Mouse (Mus musculus): Measurements from ENCODE around the gene Lama4. TPM values are rescaled to one million over a fixed set of nuclear protein-coding genes. Genes with fewer than 3 reads are reported as not detected.

Gene Lama4
- 13.9 and 17.4 TPM in 2 replicates for polyA plus RNA-seq (2012; rRNA removed)

DNA sequence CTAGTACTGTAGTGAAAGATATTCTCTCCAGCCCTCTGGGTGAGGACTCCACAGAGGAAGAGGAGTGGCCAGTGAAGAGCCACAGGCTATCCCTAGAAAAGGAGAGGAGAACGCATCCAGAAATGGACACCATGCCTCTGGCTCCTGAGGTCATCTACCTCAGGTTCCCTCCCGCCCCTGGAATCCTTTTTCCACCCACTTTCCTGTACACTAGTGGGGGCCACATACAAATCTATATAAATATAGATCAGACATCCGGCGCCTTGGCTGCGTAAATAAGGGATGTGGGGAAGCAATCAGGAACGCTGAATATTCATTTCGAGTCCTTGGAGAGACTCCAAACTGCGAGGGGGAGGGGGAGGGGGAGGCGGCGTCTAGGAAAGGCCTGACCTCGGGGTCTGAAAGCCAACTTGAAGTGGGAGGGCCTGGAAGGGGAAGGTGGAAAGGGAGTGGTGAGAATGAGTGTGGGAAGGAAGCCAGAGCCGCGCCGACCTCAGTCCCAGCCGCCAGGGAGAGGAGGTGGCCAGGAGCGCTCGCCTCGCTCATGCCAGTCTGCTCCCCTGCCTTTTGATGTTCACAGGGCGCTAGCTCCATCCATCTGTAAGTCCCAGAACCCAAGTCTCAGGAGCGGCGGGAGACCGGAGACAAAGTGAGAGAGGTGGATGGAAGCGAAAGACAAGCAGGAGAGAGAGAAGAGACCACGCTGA is at the start of gene Lama4:
TSS of gene Lama4 (plus strand) at position 441 of the 707 bp plus-strand sequence.
- WGBS, result 5% methylated on average over 23 of the region's 24 CpGs
- no peak for DNase-seq (ENCODE audit: low read depth, low spot score)

DNA sequence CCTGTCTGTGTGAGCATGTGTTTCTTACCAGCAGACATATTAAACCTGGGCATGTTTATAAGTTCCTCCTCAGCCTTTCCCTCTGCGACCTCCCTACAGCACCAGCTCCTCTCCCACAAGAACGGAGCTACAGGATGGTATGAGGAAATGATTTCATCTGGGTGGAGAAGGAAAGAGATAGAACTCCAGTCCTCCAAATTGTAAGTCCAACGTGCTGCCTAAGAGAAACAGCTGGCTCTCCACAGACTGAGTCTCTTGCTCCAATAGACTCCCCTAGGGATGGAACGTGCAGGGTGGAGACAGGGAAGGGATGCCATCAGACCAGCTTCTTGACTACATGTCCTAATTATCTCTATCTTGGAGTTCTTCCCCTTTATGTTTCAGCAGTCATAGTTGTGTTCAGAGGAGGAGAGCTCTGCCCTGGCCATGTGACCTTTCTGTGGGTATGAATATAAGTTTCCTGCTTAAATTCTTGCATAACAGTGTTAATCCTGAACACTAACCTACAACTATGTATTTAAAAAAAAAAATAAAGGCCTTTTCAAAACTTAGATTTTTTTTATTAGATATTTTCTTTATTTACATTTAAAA is 49.2 kb upstream of the Lama4 start:
- no peak for DNase-seq (ENCODE audit: low read depth, low spot score)
- 39% methylated on average over 4 of the region's 4 CpGs for WGBS

- DNase-seq (ENCODE audit: low read depth, low spot score), result no peak
- 70% methylated on average over 6 of the region's 6 CpGs for WGBS
These were observed 36.2 kb upstream of the Lama4 start for GRCm38 (mm10) chr10:38928940-38929697.

DNA sequence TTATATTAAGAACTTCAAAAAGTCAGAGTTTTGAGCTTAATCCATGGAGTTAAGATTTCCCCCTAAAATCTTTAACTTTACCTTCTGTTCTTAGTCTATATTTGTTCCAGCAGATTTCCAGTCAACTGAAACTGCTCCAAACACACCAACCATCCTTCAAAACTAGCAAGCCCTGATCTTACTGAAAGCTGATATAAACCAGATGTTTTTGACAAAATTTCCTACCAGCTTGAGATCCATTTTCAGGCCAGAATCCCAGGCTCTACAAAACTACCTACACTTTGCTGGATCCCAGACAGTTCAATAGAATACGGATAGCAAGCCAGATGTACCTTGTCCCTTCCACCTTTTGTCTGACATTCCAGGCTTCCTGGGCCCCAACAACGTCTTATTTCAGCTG is 20.6 kb upstream of the Lama4 start:
- 68% methylated on average over 2 of the region's 2 CpGs for WGBS
- DNase-seq (ENCODE audit: low read depth, low spot score), result no peak

GRCm38 (mm10) chr10:38961920-38962319 is 3.4 kb upstream of the Lama4 start:
- 38% methylated on average over 2 of the region's 2 CpGs for WGBS
- no peak for DNase-seq (ENCODE audit: low read depth, low spot score)

GRCm38 (mm10) chr10:38964719-38965074 is 618 bp upstream of the Lama4 start:
- DNase-seq (ENCODE audit: low read depth, low spot score), result no peak
- 66% methylated on average over 4 of the region's 4 CpGs for WGBS

DNA sequence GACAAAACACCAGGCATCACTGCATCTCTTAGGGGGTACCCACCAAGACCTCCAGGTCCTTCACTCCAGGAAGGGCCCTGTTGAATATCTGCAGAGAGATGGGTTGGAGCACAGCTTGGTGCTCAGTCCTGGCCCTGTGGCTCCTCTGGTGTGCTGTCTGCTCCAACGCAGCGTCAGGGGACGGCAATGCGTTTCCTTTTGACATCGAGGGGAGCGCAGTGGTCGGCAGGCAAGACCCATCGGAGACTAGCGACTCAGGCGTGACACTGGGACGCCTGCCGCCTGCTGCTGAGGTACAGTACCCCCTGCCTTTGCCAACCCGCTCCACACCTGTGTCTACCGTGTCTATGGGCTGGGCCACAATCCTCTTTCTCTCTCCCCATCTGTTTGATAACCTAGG is 542 bp downstream of the Lama4 start:
- DNase-seq (ENCODE audit: low read depth, low spot score), result no peak
- 2% methylated on average over 14 of the region's 14 CpGs for WGBS

DNA sequence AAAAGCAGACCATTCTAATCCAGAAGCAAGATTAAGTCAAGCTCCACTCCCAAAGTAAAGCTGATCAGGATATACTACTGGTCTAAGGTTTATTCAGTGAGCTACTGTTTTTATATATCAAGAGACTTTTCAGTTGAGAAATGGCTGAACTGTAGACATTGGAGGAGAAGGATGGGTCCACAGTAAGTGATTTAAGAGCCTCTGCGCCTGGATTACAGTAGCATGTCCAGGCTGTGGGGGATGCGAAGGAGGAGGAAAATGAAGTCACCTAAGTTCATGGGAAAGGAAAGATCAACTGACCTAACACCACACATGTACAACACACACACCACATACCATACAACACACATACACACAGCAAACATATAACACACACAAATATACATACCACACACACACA is 1.3 kb downstream of the Lama4 start:
- 68% methylated on average over 2 of the region's 2 CpGs for WGBS

DNA sequence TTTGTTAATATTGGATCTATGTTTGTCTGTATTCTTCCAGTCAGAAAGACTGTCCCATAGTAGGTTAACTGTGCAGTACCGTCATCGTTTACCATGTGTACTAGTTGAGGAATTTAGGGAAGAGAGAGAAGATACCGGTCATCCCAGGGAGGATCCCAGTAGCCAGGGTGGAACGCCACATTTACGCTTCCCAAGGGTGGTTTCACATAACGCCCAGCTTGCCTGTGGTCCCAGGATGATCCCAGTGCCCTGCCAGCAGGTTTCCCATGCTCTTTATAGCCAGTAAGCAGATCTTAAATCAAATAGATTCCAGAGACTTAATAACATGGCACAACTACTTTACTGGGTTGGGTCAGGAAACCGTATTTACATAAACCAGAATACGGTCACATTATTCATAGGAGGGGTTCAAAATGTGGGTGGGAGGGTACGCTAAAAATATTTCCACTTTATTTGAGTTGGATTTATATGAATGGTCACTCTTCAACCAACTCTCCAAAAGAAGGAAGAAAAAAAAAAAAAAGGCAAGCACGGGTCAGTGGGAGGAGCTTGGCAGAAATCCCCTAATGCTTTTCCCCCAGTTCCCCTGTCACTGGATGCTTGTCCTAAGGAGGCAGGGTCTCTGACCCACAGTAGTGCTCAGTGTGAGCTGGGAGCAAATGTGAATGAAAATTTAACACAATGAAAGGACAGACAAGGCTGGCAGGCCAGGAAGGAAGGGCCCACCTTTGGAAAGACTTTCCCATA is 3.2 kb downstream of the Lama4 start:
- DNase-seq (ENCODE audit: low read depth, low spot score), result no peak
- 56% methylated on average over 10 of the region's 10 CpGs for WGBS

More for the DNA sequence above, 1.3 kb downstream of the Lama4 start:
- DNase-seq (ENCODE audit: low read depth, low spot score), result no peak

DNA sequence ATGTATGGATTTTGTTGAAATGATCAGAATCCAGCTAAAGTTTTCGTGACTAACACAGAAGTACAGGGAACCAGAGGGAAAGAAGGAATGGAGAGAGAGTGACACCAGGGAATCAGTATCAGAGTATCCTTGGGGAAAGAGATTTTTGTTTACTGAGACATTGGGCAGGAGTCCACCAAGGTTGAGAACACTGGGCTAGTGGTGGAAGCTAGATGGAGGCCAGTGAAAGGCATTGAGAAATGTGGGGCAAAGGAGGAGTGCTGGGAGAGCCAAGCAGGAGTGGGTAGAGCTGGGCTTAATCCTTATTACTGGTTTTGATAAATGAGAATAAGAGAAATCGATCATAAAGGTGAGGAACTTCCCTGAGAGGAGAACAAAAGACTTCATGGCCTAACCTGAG is 4.2 kb downstream of the Lama4 start:
- 81% methylated on average over 2 of the region's 2 CpGs for WGBS

DNA sequence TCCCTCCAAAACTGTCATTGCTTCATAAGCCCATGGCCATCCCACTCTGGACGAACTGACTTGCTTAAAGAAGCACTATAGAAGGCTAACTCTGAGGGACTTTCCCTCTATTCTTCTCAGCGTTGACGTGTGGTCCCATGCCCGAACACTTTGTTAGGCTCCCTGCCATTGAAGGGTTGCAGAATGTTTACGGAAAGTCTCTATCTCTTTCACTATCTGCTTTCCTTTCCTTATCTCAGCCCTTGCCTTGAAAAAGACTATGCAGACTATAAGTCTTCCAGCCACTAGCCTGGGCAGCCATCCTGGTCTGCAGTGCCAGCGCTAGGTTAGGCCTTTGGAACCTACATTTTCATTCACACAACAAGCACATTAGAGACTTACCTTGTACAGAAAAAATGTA is 4.7 kb downstream of the Lama4 start:
- DNase-seq (ENCODE audit: low read depth, low spot score), result no peak
- WGBS, result 57% methylated on average over 6 of the region's 6 CpGs

More for the DNA sequence above, 4.2 kb downstream of the Lama4 start:
- no peak for DNase-seq (ENCODE audit: low read depth, low spot score)

- DNase-seq (ENCODE audit: low read depth, low spot score), result no peak
- WGBS, result 58% methylated on average over 7 of the region's 7 CpGs
These were observed 7.1 kb downstream of the Lama4 start for GRCm38 (mm10) chr10:38972221-38972946.

- no peak for DNase-seq (ENCODE audit: low read depth, low spot score)
- 51% methylated on average over 4 of the region's 4 CpGs for WGBS
These were observed 7.7 kb downstream of the Lama4 start for GRCm38 (mm10) chr10:38973016-38973415.

DNA sequence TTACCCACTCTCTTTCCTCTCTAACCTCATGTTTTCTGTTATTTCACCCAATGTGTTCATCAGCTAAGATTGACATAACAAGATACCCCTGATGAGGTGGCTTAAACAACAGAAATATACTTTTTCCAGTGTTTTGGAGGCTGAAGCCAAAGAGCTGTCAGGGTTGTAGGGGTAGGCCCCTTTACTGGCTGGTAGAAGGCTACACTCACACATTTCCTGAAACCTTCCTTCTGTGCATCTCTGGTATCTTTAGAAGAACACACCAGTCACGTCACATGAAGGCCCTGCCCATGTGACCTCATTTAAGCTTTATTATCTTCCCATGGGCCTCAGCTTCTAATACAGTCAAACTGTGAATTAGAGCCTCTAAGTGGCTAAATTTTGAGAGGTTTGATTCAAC is 12.9 kb downstream of the Lama4 start:
- no peak for DNase-seq (ENCODE audit: low read depth, low spot score)
- WGBS, result 38% methylated on average over 1 of the region's 1 CpGs

GRCm38 (mm10) chr10:38979699-38980098 is 14.4 kb downstream of the Lama4 start:
- no peak for DNase-seq (ENCODE audit: low read depth, low spot score)

GRCm38 (mm10) chr10:38980980-38981379 is 15.7 kb downstream of the Lama4 start:
- no peak for DNase-seq (ENCODE audit: low read depth, low spot score)
- 45% methylated on average over 3 of the region's 3 CpGs for WGBS

More at GRCm38 (mm10) chr10:38979699-38980098, 14.4 kb downstream of the Lama4 start:
- 67% methylated on average over 5 of the region's 5 CpGs for WGBS

DNA sequence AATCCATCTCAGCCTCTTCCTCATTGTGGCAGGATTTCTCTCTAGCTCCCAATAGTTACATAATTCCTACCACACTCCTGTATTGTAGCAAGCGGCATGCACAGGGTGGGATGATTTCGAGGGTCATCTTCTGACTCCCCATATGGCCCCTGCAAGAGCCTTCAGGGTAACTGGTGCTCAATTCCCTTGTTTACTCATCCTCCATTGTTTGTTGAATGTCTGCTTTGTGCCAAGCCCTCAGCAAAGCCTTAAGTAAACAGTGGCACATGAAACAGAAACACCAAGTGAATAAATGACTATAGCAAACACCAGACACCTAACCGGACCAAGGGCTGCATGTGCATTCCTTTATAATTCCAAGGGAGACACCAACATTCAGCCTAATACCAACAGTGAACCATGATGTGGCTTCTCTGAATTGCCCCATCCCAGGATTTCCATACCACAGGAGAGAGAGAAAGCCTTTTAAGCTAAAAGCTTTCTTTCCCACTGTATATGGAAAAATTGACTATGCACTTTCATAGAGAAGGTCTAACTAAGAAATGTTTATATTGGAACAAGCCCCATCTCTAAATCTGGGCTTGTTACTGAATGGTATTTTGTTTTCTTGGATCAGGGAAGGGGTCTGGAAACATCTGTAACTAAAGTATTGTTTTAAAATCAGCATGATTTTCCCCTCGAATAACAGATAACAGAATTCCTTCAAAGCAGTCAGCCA is 19.2 kb downstream of the Lama4 start:
- WGBS, result 17% methylated on average over 4 of the region's 4 CpGs
- DNase-seq (ENCODE audit: low read depth, low spot score), result no peak

DNA sequence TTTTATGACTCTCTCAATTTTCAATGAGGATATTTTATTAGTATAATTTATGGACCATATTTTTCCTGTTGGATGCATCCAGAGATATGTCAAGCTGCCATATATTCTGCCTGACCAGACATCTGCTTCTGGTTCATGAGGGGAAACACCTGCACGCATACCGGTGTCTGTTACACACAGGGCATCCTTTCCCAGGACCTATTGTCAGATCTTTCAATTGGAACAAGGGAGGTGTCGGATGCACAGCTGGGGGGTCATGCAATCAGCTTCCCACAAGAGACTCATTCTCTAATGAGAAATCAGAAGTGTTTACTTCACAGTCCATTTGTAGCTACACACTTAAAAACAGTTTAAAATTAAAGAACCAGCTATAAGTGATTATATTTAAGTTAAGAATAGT is 20.7 kb downstream of the Lama4 start:
- 79% methylated on average over 3 of the region's 3 CpGs for WGBS
- no peak for DNase-seq (ENCODE audit: low read depth, low spot score)

- DNase-seq (ENCODE audit: low read depth, low spot score), result no peak
These were observed 27.5 kb downstream of the Lama4 start for GRCm38 (mm10) chr10:38992827-38993226.

More at GRCm38 (mm10) chr10:38992827-38993226, 27.5 kb downstream of the Lama4 start:
- WGBS, result 82% methylated on average over 1 of the region's 1 CpGs
